Mouse (Mus musculus): ENCODE data around the gene Cntnap2. TPM values are rescaled to one million over a fixed set of nuclear protein-coding genes. Genes with fewer than 3 reads are reported as not detected.

The Cntnap2 gene
- total and polyA plus RNA-seq, 2 experiments = not detected

DNA sequence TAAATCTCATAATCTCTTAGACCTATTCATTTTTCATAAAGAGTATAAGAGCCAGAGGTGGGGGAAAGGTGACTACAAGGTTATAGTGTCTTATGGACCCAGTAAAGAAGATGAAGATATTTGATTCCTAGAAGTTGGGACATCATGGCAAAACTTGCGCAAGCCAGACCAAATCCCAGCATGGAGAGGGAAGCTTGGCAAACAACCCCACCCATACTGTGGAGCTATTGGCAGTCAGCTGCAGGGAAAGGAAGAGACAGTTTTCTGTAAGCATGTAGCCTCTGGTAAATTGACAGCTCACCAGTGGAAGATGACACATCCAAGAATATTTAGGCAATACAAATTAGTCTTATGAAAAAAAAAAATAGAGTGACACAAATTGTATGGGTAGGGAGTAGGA lies 931.9 kb downstream of the Cntnap2 start:
- no peak for TF ChIP-seq CTCF (IDR thresholded peaks at IDR 0.05; ENCODE audit: low read depth, low read length)
- WGBS = 84% methylated on average over 1 of the region's 1 CpGs

DNA sequence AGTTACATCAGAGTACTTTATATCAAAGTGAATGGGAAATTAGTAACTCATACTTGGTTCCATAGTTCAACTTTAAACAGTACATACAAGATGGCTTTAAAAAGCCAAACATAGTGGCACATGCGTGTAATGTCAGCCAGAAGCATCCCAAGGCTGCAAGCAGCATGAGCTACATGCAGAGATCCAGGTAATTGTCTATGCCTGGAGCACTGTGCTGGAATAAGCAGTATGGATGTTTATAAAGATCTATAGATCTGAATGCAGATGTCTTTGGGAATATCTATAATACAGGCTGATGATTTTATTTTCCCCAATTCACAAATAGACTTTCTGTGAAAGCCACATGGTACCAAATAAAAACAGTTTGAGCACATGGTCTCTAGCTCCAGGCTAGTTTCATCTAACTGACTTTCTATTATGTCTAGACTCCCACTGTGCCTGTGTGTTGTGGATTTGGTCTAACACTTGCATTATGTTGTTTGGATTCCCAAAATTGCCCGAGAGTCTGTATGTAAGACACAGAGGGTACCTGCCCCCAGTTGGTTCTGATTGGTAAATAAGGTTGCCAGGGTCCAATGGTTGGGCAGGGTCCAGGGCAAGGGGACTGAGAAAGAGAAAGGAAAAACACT lies 963.5 kb downstream of the Cntnap2 start:
- Histone ChIP-seq H3K4me3 (ENCODE audit: insufficient read depth, low read depth, low read length) (no peak overlapping the region), H3K4me1 (ENCODE audit: control insufficient read depth, insufficient read depth, low read length) (no peaks in the 10 kb centered on the region), H3K36me3 (ENCODE audit: control insufficient read depth, insufficient read depth, low read length) (no peaks in the 10 kb centered on the region), H3K79me2 (ENCODE audit: control insufficient read depth, insufficient read depth, low read length) (no peaks in the 10 kb centered on the region), H3K9ac (ENCODE audit: low read depth, low read length) (no peak overlapping the region), H3K27me3 (ENCODE audit: control insufficient read depth, insufficient read depth, low read length) (no peaks in the 10 kb centered on the region), H3K27ac (replicated peaks; ENCODE audit: insufficient read depth, low read depth, low read length) (no peak overlapping the region)
- no peak for DNase-seq (ENCODE audit: extremely low read depth, low read depth, low spot score)
- 54% methylated on average over 2 of the region's 2 CpGs for WGBS
- no peak for TF ChIP-seq CTCF (IDR thresholded peaks at IDR 0.05; ENCODE audit: low read depth, low read length)
- TF ChIP-seq POLR2A (IDR thresholded peaks at IDR 0.05; ENCODE audit: extremely low read depth, insufficient read depth, low read length) = no peak

More for the DNA sequence above, 931.9 kb downstream of the Cntnap2 start:
- Histone ChIP-seq H3K36me3 (ENCODE audit: control insufficient read depth, insufficient read depth, low read length) (no peaks in the 10 kb centered on the region), H3K4me1 (ENCODE audit: control insufficient read depth, insufficient read depth, low read length) (no peaks in the 10 kb centered on the region), H3K4me3 (ENCODE audit: insufficient read depth, low read depth, low read length) (no peak overlapping the region), H3K27me3 (ENCODE audit: control insufficient read depth, insufficient read depth, low read length) (no peaks in the 10 kb centered on the region), H3K27ac (replicated peaks; ENCODE audit: insufficient read depth, low read depth, low read length) (no peak overlapping the region), H3K9ac (ENCODE audit: low read depth, low read length) (no peak overlapping the region), H3K79me2 (ENCODE audit: control insufficient read depth, insufficient read depth, low read length) (no peaks in the 10 kb centered on the region)
- no peak for DNase-seq (ENCODE audit: extremely low read depth, low read depth, low spot score)

DNA sequence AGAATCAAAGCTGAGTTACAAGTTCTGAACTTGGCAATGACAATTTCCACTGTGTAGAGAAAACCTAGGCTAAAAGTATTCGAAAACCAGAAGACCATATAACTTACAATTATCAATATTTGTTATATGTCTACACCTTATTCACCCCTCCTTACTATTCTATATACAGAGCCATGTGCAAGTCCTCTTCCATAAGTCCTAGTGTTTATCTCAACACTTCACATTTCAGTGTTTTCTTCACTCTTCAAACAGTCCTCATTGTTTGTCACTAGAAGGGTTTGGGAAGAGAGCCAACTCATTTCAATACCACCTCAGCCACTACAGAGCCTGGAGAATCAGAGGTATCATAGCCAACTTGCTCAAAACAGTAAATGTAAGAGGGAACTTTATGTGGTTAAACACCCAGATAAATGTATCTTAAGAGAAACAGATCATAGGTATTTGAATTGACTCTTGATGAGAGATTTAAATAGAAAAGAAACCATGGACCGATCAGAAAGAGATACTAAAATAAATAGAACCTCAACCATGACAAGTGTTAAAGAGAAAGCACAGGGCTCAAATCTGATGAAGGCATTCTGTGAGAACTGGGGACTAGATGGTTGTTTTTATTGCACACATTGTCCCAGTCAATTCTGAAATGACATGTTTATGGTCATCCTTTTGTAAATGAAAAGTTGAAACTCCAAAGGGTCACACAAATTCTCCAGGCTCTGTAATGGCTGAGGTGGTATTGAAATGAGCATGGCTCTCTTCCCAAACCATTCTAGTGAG lies 972.9 kb downstream of the Cntnap2 start:
- Histone ChIP-seq H3K27me3 (ENCODE audit: control insufficient read depth, insufficient read depth, low read length) (no peaks in the 10 kb centered on the region), H3K4me1 (ENCODE audit: control insufficient read depth, insufficient read depth, low read length) (no peaks in the 10 kb centered on the region), H3K9ac (ENCODE audit: low read depth, low read length) (no peak overlapping the region), H3K79me2 (ENCODE audit: control insufficient read depth, insufficient read depth, low read length) (no peaks in the 10 kb centered on the region), H3K27ac (replicated peaks; ENCODE audit: insufficient read depth, low read depth, low read length) (no peak overlapping the region), H3K4me3 (ENCODE audit: insufficient read depth, low read depth, low read length) (no peak overlapping the region), H3K36me3 (ENCODE audit: control insufficient read depth, insufficient read depth, low read length) (no peaks in the 10 kb centered on the region)
- TF ChIP-seq CTCF (IDR thresholded peaks at IDR 0.05; ENCODE audit: low read depth, low read length) (no peak), POLR2A (IDR thresholded peaks at IDR 0.05; ENCODE audit: extremely low read depth, insufficient read depth, low read length) (no peak)
- no peak for DNase-seq (ENCODE audit: extremely low read depth, low read depth, low spot score)
- 73% methylated on average over 2 of the region's 2 CpGs for WGBS

DNA sequence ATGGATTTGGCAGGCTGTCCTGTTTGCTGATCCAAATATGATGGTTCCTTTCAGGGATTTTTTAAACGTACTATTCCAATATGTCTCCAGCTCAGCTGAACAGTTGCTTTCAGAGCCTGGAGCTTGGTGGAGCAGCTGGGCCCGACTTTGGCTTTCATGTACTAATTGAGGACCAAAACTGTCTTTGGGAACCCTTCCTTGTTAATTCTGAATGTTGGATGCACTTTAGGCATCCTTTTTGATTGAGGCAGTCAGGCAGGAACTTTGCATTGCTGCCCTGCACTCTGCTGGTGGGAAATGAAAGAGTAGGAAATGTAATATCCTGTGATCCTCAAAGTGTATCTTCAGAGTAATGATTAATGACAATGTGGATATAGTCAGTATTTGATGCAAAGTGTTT lies 974.0 kb downstream of the Cntnap2 start:
- Histone ChIP-seq H3K27ac (replicated peaks; ENCODE audit: insufficient read depth, low read depth, low read length) (no peak overlapping the region), H3K4me3 (ENCODE audit: insufficient read depth, low read depth, low read length) (no peak overlapping the region), H3K27me3 (ENCODE audit: control insufficient read depth, insufficient read depth, low read length) (no peaks in the 10 kb centered on the region), H3K4me1 (ENCODE audit: control insufficient read depth, insufficient read depth, low read length) (no peaks in the 10 kb centered on the region), H3K36me3 (ENCODE audit: control insufficient read depth, insufficient read depth, low read length) (no peaks in the 10 kb centered on the region), H3K79me2 (ENCODE audit: control insufficient read depth, insufficient read depth, low read length) (no peaks in the 10 kb centered on the region), H3K9ac (ENCODE audit: low read depth, low read length) (no peak overlapping the region)
- TF ChIP-seq POLR2A (IDR thresholded peaks at IDR 0.05; ENCODE audit: extremely low read depth, insufficient read depth, low read length) (no peak), CTCF (IDR thresholded peaks at IDR 0.05; ENCODE audit: low read depth, low read length) (no peak)
- no peak for DNase-seq (ENCODE audit: extremely low read depth, low read depth, low spot score)
- WGBS = 57% methylated on average over 2 of the region's 2 CpGs

DNA sequence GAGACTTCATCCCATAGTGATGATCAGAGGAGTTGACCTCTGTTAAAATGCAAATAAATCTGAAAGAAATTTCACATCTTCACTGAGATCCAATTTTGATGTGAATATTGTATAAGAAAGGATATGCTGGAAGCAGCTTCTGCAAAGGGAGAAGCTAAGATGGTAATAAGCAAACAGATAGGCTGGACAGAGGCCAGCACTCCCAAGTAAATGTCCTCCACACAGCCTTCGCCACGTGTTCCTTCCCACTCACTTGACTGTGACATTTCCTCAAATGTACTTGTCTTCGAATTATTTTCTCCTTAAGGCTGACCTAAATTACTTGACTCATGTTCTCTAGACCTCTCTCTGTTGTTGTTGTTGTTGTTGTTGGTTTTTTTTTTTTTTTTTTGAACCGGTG lies 981.5 kb downstream of the Cntnap2 start:
- H3K27ac ChIP-seq (replicated peaks; ENCODE audit: insufficient read depth, low read depth, low read length) = no peak overlapping the region
- no peak for DNase-seq (ENCODE audit: extremely low read depth, low read depth, low spot score)
- H3K4me1 ChIP-seq (ENCODE audit: control insufficient read depth, insufficient read depth, low read length) = no peaks in the 10 kb centered on the region
- no peaks in the 10 kb centered on the region for H3K27me3 ChIP-seq (ENCODE audit: control insufficient read depth, insufficient read depth, low read length)
- 80% methylated on average over 4 of the region's 4 CpGs for WGBS
- H3K9ac ChIP-seq (ENCODE audit: low read depth, low read length) = no peak overlapping the region
- H3K36me3 ChIP-seq (ENCODE audit: control insufficient read depth, insufficient read depth, low read length) = no peaks in the 10 kb centered on the region
- H3K4me3 ChIP-seq (ENCODE audit: insufficient read depth, low read depth, low read length) = no peak overlapping the region
- TF ChIP-seq CTCF (IDR thresholded peaks at IDR 0.05; ENCODE audit: low read depth, low read length) = no peak
- no peak for TF ChIP-seq POLR2A (IDR thresholded peaks at IDR 0.05; ENCODE audit: extremely low read depth, insufficient read depth, low read length)
- H3K79me2 ChIP-seq (ENCODE audit: control insufficient read depth, insufficient read depth, low read length) = no peaks in the 10 kb centered on the region

DNA sequence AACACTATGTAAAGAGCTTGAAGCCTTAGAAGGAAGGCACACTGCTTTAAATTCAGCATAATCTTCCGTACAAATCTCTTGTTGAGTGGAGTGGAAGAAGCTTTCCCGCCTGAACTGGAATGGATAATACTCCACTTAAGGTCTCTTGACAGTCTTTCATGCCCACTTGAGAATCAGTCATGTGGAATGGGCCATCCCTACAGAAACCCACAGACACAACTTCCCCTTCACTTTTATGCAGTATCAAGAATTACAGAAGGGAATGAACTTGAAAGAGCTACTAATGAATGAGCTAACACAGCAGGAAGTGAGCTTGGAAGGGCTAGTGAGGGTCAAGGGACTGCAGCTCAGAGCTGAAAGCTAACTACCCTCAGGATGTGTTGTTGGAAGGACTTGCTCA lies 1021.1 kb downstream of the Cntnap2 start:
- no peak for DNase-seq (ENCODE audit: extremely low read depth, low read depth, low spot score)
- TF ChIP-seq POLR2A (IDR thresholded peaks at IDR 0.05; ENCODE audit: extremely low read depth, insufficient read depth, low read length) = no peak
- TF ChIP-seq CTCF (IDR thresholded peaks at IDR 0.05; ENCODE audit: low read depth, low read length) = no peak
- Histone ChIP-seq H3K4me3 (ENCODE audit: insufficient read depth, low read depth, low read length) (no peak overlapping the region), H3K27ac (replicated peaks; ENCODE audit: insufficient read depth, low read depth, low read length) (no peak overlapping the region), H3K79me2 (ENCODE audit: control insufficient read depth, insufficient read depth, low read length) (no peaks in the 10 kb centered on the region), H3K36me3 (ENCODE audit: control insufficient read depth, insufficient read depth, low read length) (no peaks in the 10 kb centered on the region), H3K9ac (ENCODE audit: low read depth, low read length) (no peak overlapping the region), H3K4me1 (ENCODE audit: control insufficient read depth, insufficient read depth, low read length) (no peaks in the 10 kb centered on the region), H3K27me3 (ENCODE audit: control insufficient read depth, insufficient read depth, low read length) (no peaks in the 10 kb centered on the region)
- WGBS = 78% methylated on average over 2 of the region's 2 CpGs

Data from liver, adult 2 months (tissue).